Mouse (Mus musculus) lung, adult 2 months (tissue): ENCODE measurements at regions not wholly inside any gene's neighbourhood (a gene's known extent, or its start where the extent isn't known, plus 50 kb on each side); places are given as distances from the start of the nearest gene placed in this dataset.
A peak's percentile ranks its signal among the peaks of the same experiment; 100 is the strongest.

Source experiments
- DNase-seq: peaks from one replicate; pipeline ENCODE4 v3.0.0; 2022
- H3K4me1 ChIP-seq: fragments of 200-500 bp; 2 replicates; pipeline ENCODE4 v1.6.1; 2011; ENCODE audit warnings: low read length; ENCODE audit not compliant: control insufficient read depth, insufficient read depth
- H3K4me3 ChIP-seq: fragments of 200-500 bp; replicated peaks from 2 replicates; pipeline ENCODE3; 2011; ENCODE audit warnings: low read depth, mild to moderate bottlenecking, control low read depth, low read length; ENCODE audit errors: extremely low read depth
- CTCF ChIP-seq: fragments of 200-500 bp; IDR thresholded peaks from 2 replicates; pipeline ENCODE4 v1.5.1; 2011; ENCODE audit warnings: mild to moderate bottlenecking, low read length, control low read depth; ENCODE audit not compliant: insufficient read depth
- POLR2A ChIP-seq: fragments of 200-500 bp; IDR thresholded peaks from 2 replicates; pipeline ENCODE4 v1.6.1; 2011; ENCODE audit warnings: low read depth, mild to moderate bottlenecking, control low read depth, low read length, borderline replicate concordance; ENCODE audit errors: extremely low read depth
- WGBS: fragments of 180-500 bp; shearing (Covaris S2); methylation state at CpG from one replicate; pipeline ENCODE4 v1.1.7; 2018; 5-methylcytosine and 5-hydroxymethylcytosine counted together

- WGBS = 61% methylated on average over 8 of the region's 8 CpGs
- Histone ChIP-seq H3K4me1 (no peaks in the 10 kb centered on the region), H3K4me3 (no peak overlapping the region)
- no peak for DNase-seq
- TF ChIP-seq CTCF (no peak), POLR2A (no peak)
These were observed 363.4 kb upstream of the Nr2f2 start for GRCm38 (mm10) chr7:70729896-70730295.

- H3K4me3 ChIP-seq = no peak overlapping the region
- 46% methylated on average over 18 of the region's 18 CpGs for WGBS
- TF ChIP-seq CTCF (no peak), POLR2A (no peak)
- peak; percentile 30 for DNase-seq
- no peaks in the 10 kb centered on the region for H3K4me1 ChIP-seq
These were observed 351.7 kb upstream of the Nr2f2 start for GRCm38 (mm10) chr7:70718149-70718765.

- no peaks in the 10 kb centered on the region for H3K4me1 ChIP-seq
- TF ChIP-seq POLR2A (no peak), CTCF (no peak)
- no peak overlapping the region for H3K4me3 ChIP-seq
- DNase-seq = no peak
- 72% methylated on average over 3 of the region's 3 CpGs for WGBS
These were observed 351.1 kb upstream of the Nr2f2 start for GRCm38 (mm10) chr7:70717608-70718007.

- 54% methylated on average over 4 of the region's 4 CpGs for WGBS
- no peak for DNase-seq
- TF ChIP-seq POLR2A = no peak
- TF ChIP-seq CTCF = no peak
- Histone ChIP-seq H3K4me3 (no peak overlapping the region), H3K4me1 (no peaks in the 10 kb centered on the region)
These were observed 350.4 kb upstream of the Nr2f2 start for GRCm38 (mm10) chr7:70716811-70717458.

GRCm38 (mm10) chr7:70712141-70712540 is 345.6 kb upstream of the Nr2f2 start:
- no peak overlapping the region for H3K4me3 ChIP-seq
- H3K4me1 ChIP-seq = no peaks in the 10 kb centered on the region
- no peak for DNase-seq
- WGBS = 77% methylated on average over 6 of the region's 6 CpGs
- TF ChIP-seq CTCF (no peak), POLR2A (no peak)

- no peaks in the 10 kb centered on the region for H3K4me1 ChIP-seq
- no peak for DNase-seq
- 67% methylated on average over 9 of the region's 9 CpGs for WGBS
- TF ChIP-seq CTCF (no peak), POLR2A (no peak)
- no peak overlapping the region for H3K4me3 ChIP-seq
These were observed 339.7 kb upstream of the Nr2f2 start for GRCm38 (mm10) chr7:70706281-70706680.

- no peaks in the 10 kb centered on the region for H3K4me1 ChIP-seq
These were observed 337.2 kb upstream of the Nr2f2 start for GRCm38 (mm10) chr7:70703784-70704183.

GRCm38 (mm10) chr7:70700461-70700860 is 333.9 kb upstream of the Nr2f2 start:
- WGBS = 80% methylated on average over 4 of the region's 4 CpGs
- TF ChIP-seq CTCF (no peak), POLR2A (no peak)
- no peaks in the 10 kb centered on the region for H3K4me1 ChIP-seq
- no peak for DNase-seq
- no peak overlapping the region for H3K4me3 ChIP-seq

More at GRCm38 (mm10) chr7:70703784-70704183, 337.2 kb upstream of the Nr2f2 start:
- H3K4me3 ChIP-seq = no peak overlapping the region
- 80% methylated on average over 1 of the region's 1 CpGs for WGBS
- no peak for DNase-seq
- TF ChIP-seq CTCF = no peak
- TF ChIP-seq POLR2A = no peak

- Histone ChIP-seq H3K4me3 (no peak overlapping the region), H3K4me1 (no peaks in the 10 kb centered on the region)
- DNase-seq = no peak
- TF ChIP-seq CTCF (no peak), POLR2A (no peak)
- 76% methylated on average over 2 of the region's 2 CpGs for WGBS
These were observed 332.9 kb upstream of the Nr2f2 start for GRCm38 (mm10) chr7:70699391-70699790.

GRCm38 (mm10) chr7:70698986-70699385 is 332.5 kb upstream of the Nr2f2 start:
- H3K4me1 ChIP-seq = no peaks in the 10 kb centered on the region
- no peak for DNase-seq
- TF ChIP-seq CTCF (no peak), POLR2A (no peak)
- no peak overlapping the region for H3K4me3 ChIP-seq
- WGBS = 63% methylated on average over 2 of the region's 2 CpGs

GRCm38 (mm10) chr7:70692160-70692559 is 325.6 kb upstream of the Nr2f2 start:
- WGBS = 49% methylated on average over 4 of the region's 4 CpGs
- Histone ChIP-seq H3K4me3 (no peak overlapping the region), H3K4me1 (no peaks in the 10 kb centered on the region)
- TF ChIP-seq CTCF = no peak
- no peak for TF ChIP-seq POLR2A
- DNase-seq = no peak
